Mouse (Mus musculus): ENCODE data around the gene Gm4981.
"Not testable (repeated sequence)": the region's sequence is repeated elsewhere in the genome, so short reads cannot be mapped to it uniquely, and the experiment has no call there.

The Gm4981 gene

DNA sequence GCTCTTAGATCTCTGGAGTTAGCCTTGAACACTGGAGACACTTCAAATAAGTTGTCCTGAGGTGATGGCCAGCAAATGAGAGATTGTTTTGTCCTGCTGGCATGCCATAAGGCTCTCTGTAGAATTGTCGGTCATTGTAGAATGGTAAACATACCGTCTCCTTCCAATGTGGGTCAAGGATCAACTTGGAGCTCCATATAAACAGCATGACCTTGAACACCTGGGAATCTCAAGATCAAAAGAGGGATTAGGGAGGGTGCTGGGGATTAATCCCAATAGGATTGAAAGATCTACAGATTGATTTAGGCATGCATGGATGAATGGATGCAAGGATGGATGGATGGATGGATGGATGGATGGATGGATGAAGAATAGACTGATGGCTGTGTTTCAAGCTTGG is 14.9 kb downstream of the Gm4981 start:
- DNase-seq = not testable (repeated sequence)

DNA sequence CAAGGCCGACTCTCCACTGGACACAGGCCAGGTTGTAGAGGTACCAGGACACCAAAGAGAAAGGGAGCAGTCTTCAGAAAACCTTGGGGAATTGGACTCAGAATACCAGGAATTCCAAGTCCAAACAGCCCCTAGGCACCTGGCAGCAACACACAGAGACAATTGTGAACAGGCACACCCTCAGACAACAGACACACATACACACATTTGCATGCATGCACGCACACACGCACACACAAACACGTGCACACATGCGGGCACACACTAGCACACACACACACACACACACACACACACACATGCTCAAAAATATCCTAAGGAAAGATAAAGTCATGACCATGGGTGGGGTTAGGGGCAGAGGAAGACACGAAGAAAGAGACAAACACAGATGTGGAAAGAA is 15.8 kb downstream of the Gm4981 start:
- peak in 1 of 2 experiments; percentile 24 for DNase-seq

DNA sequence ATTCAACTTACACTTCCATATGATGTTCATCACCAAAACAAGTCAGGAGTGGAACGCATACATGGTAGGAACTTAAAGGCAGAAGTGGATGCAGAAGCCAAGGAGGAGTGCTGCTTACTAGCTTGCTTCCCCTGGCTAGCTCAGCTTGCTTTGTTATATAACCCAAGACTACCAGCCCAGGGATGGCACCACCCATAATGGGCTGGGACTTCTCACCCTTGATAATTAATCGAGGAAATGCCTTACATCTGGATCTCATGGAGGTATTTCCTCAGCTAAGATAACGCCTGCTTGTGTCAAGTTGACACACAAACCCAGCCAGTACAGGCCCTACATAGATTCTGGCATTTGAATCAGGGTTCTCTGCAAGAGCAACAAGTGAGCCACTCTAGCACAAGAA is 19.1 kb downstream of the Gm4981 start:
- no peak for DNase-seq

DNA sequence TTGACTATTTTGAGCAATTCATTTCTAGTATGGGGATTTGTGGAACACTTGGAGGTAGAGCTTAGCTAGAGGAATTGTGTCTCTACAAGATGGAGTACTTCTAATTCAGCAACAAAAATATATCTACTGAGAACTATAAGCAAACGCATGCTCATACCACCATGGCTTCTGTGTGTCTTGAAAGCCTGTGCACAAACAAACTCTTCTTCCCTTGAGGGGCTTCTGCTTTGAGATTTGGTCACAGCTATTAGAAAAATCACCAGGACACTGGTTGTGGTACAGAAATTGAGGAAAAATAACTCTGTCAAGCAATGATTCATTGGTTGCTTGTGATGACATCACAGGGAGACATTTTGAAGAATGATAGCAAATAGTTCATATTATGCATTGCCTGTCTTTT is 21.1 kb downstream of the Gm4981 start:
- DNase-seq = no peak

DNA sequence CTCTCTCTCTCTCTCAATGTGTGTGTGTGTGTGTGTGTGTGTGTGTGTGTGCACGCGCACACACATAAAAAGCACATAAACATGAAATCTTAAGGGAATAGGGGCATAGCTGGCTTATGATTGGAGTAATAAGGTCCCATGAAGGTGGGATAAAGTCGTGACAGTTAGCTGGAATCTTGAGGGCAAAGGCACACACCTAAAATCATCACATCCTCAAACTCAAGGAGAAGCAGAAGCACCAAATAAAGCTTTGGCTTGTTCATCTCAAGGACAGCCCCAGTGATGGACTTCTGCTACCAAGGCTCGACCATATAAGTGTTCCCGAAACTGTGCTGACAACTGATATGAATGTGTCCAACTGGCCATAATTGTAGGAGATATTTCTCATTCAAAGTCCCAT is 21.6 kb downstream of the Gm4981 start:
- no peak for DNase-seq

DNA sequence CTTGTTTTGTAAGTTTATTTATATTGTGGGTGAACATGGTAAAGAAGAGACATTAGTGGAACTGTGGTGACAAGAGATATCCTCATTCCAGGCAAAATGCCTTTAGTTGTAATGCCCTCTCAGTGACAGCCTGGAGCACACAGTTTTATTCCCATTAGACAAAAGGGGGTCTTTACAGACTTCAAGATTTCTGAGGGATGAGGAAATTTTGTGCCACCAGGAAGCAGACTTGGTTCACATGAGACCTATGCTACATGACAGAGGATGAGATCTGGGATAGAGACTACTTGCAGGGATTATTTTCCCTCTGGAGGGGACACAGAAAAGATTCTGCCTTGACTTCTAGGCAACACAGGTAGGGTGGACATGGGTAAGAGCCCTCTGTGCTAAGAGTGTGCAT is 22.0 kb downstream of the Gm4981 start:
- no peak for DNase-seq

DNA sequence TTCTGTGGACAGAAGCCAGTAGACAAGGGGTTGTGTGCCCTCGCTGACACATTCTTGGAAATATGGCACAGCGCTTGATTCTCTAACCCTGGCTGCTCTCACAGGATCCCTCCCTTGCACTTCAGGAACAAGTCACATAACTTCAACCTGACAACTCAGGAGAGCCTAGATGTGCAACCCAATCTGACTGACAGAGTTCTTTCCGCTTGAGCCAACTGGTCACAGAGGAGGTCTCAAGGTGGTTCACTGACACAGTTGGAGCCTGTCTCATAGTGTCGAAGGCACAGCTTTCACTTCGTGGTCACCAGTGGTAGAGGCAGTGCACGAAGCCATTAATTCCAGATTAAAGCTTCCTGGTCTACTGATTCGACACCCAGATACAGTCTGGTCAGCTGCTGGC is 24.3 kb downstream of the Gm4981 start:
- no peak for DNase-seq

DNA sequence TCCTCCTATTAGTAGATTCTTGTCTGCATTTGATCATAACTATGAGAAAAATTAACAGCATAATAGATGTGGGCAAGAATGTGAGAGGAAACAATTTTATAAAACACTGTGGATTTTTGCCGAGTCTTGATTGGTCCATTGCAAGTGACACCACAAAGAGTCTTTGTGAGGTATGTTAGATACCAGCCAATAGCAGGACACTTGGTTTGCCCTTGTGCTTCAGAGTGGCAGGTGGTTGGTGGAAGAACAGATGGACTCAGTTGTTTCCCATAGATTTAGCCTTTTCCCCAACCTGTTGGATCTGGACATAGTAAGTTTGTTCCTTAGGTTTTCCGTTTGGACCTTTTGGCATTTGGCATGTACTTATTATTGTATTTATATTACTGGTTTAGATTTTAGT is 25.3 kb downstream of the Gm4981 start:
- no peak for DNase-seq

DNA sequence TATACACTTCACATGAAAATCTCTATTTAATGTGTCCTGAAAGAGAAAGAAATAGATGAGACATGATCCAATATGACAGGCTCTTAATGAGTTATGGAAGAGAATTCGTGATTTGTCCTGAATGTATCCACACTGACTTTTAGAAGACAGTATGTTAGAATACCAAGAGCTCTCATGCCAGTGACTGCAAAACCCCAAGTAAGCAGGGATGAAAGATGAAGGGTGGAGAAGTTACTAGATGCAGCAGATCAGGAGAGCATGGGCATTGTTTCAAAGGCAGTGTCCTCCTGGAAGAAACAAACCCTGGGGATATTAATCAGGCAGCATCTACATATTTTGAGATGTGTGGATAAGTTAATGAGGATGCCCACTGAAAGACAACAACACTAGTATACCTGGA is 26.0 kb downstream of the Gm4981 start:
- DNase-seq = no peak

DNA sequence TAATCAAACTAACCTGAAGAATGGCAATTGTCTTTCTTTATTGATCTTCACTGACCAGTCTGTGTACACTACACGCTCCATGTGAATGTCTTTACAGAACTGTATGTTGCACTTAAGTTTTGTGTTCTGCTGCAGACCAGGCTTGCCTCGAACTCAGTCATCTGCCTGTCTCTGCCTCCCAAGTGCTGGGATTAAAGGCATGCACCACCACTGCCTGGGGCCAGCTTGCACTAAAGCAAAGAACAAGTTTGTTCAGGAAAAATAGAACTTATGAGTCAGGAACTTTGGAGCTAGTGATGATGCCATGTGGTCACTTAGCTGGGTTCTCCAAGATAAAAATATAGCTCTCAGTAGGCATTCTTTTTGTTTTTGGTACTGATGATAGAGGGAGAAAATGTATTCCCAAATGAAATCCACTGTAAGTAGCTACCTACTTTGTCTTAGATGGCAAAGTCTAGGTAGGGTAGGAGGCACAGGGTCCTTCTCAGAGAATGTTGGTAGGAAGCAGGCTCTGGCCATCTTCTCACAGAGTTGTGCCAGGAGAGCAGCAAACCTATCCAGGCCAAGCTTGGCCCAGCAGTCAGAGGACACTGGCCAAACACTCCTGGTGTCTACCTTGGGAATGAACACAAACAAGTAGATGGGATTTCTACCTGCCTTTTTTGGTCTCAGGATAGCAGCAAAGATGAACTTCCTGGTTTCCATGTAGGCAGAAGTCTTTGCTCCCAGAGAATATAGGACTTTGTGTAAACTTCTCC is 26.6 kb downstream of the Gm4981 start:
- DNase-seq = no peak

DNA sequence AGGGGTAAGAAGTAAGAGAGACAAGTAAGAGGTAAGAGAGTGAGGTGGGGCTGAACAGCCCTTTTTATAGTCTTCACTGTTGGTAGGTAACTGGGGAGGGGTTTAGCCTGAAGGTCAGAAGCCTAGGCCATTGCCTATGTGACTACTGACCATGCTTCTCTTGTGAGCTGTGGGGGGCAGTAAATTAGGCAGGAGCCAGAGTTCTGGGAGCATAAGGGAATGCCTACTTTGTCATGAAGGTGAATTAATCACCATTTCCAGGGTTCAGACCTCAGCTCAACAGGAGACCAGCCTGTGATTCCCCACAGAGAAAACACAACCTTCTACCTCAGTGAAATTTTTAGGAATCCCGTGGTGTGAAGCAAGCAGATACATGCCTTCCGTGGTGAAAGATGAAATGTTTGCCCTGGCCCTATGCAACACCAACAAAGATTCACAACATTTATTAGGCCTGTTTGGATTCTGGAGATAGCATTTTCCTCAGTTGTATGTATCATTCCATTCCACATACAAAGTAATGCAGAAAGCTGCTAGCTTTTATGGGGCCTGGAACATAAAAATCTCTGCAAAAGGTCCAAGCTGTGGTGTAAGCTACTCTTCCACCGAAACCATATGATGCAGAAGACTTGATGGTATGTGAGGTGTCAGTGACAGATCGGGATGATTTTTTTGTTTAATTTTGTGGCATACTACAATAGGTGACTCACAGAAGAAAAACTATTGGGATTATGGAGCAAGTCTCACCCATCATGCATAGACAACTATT is 29.7 kb downstream of the Gm4981 start:
- DNase-seq = no peak

DNA sequence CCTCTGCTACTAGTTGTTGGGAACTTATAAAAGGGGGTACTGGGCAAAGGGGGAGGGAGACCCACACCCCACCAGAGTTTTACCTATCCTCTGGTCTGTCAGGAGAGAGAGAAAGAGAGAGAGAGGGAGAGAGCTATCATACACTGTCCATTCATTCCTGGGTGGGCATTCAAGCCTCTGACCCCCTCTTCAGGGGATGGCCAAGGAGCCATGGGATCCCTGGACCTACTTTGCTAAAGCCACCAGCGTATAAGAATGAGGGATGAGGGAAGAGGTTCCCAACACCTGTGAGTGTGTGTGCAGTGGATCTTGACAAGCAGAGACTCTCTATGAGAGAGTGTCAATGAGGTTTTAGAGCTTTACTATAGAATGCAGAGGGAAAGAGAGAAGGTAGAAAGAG is 30.5 kb downstream of the Gm4981 start:
- DNase-seq = no peak

All from cerebellum, postnatal 10 days (tissue).